Mouse (Mus musculus) embryonic fibroblast, embryonic 13.5 days (primary cell): Measurements from ENCODE around the gene Ski. TPM values are rescaled to one million over a fixed set of nuclear protein-coding genes. Genes with fewer than 3 reads are reported as not detected.

Experiments used
- H3K27ac ChIP-seq: 2 replicates; pipeline ENCODE4 v1.5.1; 2012; ENCODE audit warnings: low read length, control low read depth, inconsistent platforms; ENCODE audit not compliant: insufficient read depth
- H3K4me1 ChIP-seq: 2 replicates; pipeline ENCODE4 v1.6.1; 2011; ENCODE audit warnings: low read length; ENCODE audit not compliant: control insufficient read depth, insufficient read depth
- H3K4me3 ChIP-seq: 2 replicates; pipeline ENCODE4 v1.5.1; 2011; ENCODE audit warnings: mild to moderate bottlenecking, control low read depth, low read length; ENCODE audit not compliant: insufficient read depth
- CTCF ChIP-seq: IDR thresholded peaks from 2 replicates; pipeline ENCODE4 v1.5.1; 2011; ENCODE audit warnings: mild to moderate bottlenecking, control low read depth, low read length, moderate library complexity, borderline replicate concordance; ENCODE audit not compliant: insufficient read depth
- POLR2A ChIP-seq: IDR thresholded peaks from 2 replicates; pipeline ENCODE4 v1.6.1; 2011; ENCODE audit warnings: low read depth, mild to moderate bottlenecking, control low read depth, low read length, moderate library complexity
- polyA plus RNA-seq: library from polyadenylated mRNA; stranded (reverse); fragments of >200 nt; gene quantifications from 2 replicates; pipeline ENCODE4 v1.2.4, GENCODE M21; 2011; ENCODE audit warnings: low read depth; ENCODE audit not compliant: missing spikeins, insufficient read length

Ski gene
- polyA plus RNA-seq, 1 experiment = 106 TPM

DNA sequence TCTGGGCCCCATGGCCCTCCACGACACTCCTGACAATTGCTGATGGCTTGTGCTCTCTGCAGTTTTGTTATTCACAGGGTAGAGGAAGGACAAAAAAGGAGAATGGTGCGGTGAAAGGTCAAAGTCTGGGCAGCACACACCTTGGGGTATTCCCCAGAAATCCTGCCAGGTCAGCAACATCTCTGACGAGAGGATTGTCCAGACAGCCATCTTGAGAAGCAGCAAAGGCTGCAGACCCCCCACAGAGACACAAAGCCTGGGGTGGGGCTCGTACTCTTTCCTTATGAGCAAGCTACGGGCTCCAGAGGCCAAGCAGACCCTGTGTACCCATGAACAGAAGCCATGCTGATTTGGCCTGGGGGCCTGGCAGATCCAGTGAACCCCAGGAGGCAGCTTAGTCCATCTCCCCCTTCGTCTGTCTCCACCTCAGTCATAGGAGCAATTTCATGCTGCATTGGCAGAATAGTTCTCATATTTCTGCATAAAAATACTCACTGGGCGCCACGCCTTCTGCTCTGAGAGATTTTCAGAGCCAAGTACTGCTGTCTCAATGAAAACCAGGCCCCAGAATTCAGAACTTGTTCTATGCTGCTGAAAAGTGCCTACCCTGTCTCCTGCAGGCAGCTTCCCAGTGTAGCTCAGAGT is 108.5 kb downstream of the Ski start:
- TF ChIP-seq CTCF = no peak
- no peak for TF ChIP-seq POLR2A
- H3K4me3 ChIP-seq = no peak overlapping the region
- peaks cover 12% of the 10 kb centered on the region for H3K4me1 ChIP-seq
- H3K27ac ChIP-seq = peak overlapping the region; percentile 58

GRCm38 (mm10) chr4:155109471-155109870 is 112.9 kb downstream of the Ski start:
- peak overlapping the region; percentile 51 for H3K27ac ChIP-seq
- no peak overlapping the region for H3K4me3 ChIP-seq
- peaks cover 12% of the 10 kb centered on the region for H3K4me1 ChIP-seq
- TF ChIP-seq CTCF = no peak
- no peak for TF ChIP-seq POLR2A

GRCm38 (mm10) chr4:155107886-155108285 is 114.5 kb downstream of the Ski start:
- no peak overlapping the region for H3K27ac ChIP-seq
- no peak for TF ChIP-seq CTCF
- TF ChIP-seq POLR2A = no peak
- no peak overlapping the region for H3K4me3 ChIP-seq
- H3K4me1 ChIP-seq = peaks cover 8% of the 10 kb centered on the region

Other genes with a start within 250 kb of the Ski start
- 0.12 and 0.23 TPM in 2 replicates for gene Plch2, start 165.8 kb downstream of the Ski start, polyA plus RNA-seq
- gene Pex10, start 155.6 kb downstream of the Ski start, polyA plus RNA-seq = 5.1 and 6.3 TPM in 2 replicates
- 148 and 162 TPM in 2 replicates for gene Rer1, start 136.2 kb downstream of the Ski start, polyA plus RNA-seq
- 3.9 and 5.0 TPM in 2 replicates for gene Morn1, start 136.0 kb downstream of the Ski start, polyA plus RNA-seq
- 19.8 and 21.1 TPM in 2 replicates for gene Faap20, start 27.2 kb upstream of the Ski start, polyA plus RNA-seq
- 0.63 and 1.4 TPM in 2 replicates for gene Prkcz, start 138.8 kb upstream of the Ski start, polyA plus RNA-seq
- gene Gabrd, start 175.5 kb upstream of the Ski start, polyA plus RNA-seq = not detected in 2 replicates
- 1.5 and 2.0 TPM in 2 replicates for gene Cfap74, start 186.6 kb upstream of the Ski start, polyA plus RNA-seq
- gene Tmem52, start 246.5 kb upstream of the Ski start, polyA plus RNA-seq = not detected in 2 replicates